Mouse (Mus musculus) liver, postnatal 0 days (tissue): ENCODE data around the gene Lca5l.
A peak's percentile ranks its signal among the peaks of the same experiment; 100 is the strongest.

Source experiments
- CTCF ChIP-seq: sonication (generic); IDR thresholded peaks from 2 replicates; pipeline ENCODE4 v1.5.1; 2016; ENCODE audit warnings: antibody characterized with exemption, low read depth
- EP300 ChIP-seq: IDR thresholded peaks from 2 replicates; pipeline ENCODE4 v1.6.1; 2016; ENCODE audit warnings: antibody characterized with exemption, low read depth, mild to moderate bottlenecking

DNA sequence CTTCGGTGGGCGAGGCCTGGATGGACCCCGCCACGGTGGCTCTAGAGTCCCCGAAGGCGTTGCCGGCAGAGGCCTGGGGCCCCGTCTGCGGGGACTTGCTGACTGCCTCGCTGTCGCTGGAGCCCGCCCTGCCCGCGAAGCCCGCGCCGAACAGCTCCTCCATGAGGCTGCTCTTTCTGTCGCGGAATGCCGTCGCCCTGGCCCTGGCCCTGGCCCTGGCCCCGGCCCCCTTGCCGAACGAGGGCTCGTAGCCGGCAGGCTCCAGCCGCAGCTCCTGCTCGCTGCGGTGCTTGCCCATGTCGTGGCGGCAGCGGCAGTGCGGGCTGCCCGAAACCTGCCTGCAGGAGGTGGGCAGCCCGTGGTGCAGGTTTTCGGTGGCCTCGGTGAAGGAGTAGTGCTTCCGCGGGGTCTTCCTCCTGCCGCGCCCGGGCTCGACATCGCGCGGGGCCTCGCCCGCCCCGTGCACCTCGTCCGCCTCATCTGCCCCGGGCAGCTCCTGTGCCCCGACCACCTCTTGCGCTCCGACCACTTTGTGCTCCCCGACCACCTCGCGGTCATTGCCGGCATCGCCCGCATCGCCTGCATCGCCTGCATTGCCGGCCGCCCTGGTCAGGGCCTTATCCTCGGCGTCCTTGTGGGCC is 32.9 kb downstream of the Lca5l start:
- TF ChIP-seq CTCF: peak; percentile 55
- TF ChIP-seq EP300: no peak
